Mouse (Mus musculus) large intestine, adult 2 months (tissue): ENCODE measurements around the gene Rnf10. TPM values are rescaled to one million over a fixed set of nuclear protein-coding genes. Genes with fewer than 3 reads are reported as not detected.

Experiments used
- DNase-seq: peaks from one replicate; pipeline ENCODE4 v3.0.0-alpha.2; 2012; ENCODE audit warnings: low read depth, low spot score
- WGBS: fragments of 180-500 bp; shearing (Covaris S2); methylation state at CpG from one replicate; pipeline ENCODE4 v1.1.7; 2018; 5-methylcytosine and 5-hydroxymethylcytosine counted together
- polyA plus RNA-seq: library from polyadenylated mRNA; depleted of rRNA; stranded (reverse); fragments of >200 nt; gene quantifications from 2 replicates; pipeline ENCODE4 v1.2.3, GENCODE M21; 2012

Rnf10 gene
- polyA plus RNA-seq, 1 experiment, result 111 TPM

DNA sequence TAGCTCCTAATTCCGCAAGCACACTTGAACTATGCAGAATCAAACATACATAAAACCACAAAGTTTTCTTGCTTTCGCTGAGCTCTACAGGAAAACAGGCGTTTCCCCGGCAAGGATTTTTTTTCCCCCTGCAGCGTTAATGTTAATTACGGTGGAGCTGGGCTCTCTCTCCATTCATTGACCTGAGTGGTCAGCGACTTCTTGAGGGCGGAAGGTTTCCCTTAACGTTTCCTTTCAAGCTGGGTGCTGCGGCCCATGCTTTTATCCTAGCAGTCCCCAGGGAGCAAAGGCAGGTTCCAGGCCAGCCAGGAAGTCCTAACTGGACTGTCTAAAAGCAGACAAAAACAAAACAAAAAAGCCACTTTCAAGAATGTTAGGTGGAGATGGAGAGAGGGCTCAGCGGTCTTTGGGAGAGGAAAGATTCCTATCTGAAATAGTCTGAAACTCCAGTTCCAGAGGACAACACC lies 33.9 kb downstream of the Rnf10 start:
- 8% methylated on average over 11 of the region's 11 CpGs for WGBS
- DNase-seq, result no peak

- DNase-seq, result peak; percentile 75
These were observed 34.6 kb downstream of the Rnf10 start for GRCm38 (mm10) chr5:115237803-115238728.

DNA sequence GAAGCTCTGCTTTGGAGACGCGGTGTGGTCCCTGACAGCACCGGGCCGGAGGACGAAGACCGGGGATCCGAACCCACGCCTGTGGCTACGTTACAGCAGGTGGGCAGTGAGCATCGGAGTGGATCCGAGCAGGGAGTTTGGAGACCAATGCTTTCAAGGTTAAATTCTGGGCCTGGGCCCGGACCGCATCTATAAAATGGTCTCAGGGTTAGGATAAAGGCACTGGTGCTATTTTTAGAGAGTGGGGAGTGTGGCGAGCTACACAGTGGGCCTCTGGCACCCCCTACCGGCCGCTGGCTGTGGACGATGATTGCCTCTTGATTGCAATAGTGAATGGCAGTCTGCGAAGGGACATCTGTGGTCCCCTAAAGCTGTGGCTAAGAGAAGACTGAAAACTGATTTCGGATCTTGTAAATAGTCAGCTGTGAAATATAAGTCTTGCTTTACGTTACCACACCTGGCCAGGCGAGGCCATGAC lies 36.9 kb downstream of the Rnf10 start, which contains the start of gene Pop5:
Gene Pop5 (plus strand): TSS at position 51 of the 478 bp plus-strand sequence.
- DNase-seq, result peak; percentile 63
- WGBS, result 3% methylated on average over 21 of the region's 21 CpGs

More at GRCm38 (mm10) chr5:115237803-115238728, 34.6 kb downstream of the Rnf10 start:
- under 1% methylated on average over 88 of the region's 88 CpGs for WGBS

GRCm38 (mm10) chr5:115235323-115235771 lies 37.4 kb downstream of the Rnf10 start:
- DNase-seq, result no peak
- WGBS, result under 1% methylated on average over 45 of the region's 45 CpGs

DNA sequence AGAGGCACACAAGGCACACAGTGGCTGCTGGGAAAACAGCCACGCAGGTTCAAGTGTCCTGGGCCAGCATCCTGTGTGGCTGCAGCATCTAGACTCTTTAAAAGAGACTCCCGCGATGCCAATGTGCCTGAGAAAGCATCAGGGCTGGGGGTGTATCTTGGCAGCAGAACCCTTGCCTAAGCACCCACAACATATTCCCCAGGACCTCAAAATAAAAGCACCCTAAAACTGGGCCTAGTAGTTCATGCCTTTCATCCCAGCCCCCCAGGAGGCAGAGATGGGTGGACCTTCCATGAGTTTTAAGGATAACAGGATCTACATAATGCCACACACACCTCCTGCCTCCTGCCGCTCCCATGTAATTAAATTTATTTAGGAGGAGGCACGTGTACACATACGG lies 38.2 kb downstream of the Rnf10 start:
- DNase-seq, result no peak
- WGBS, result 62% methylated on average over 6 of the region's 6 CpGs

DNA sequence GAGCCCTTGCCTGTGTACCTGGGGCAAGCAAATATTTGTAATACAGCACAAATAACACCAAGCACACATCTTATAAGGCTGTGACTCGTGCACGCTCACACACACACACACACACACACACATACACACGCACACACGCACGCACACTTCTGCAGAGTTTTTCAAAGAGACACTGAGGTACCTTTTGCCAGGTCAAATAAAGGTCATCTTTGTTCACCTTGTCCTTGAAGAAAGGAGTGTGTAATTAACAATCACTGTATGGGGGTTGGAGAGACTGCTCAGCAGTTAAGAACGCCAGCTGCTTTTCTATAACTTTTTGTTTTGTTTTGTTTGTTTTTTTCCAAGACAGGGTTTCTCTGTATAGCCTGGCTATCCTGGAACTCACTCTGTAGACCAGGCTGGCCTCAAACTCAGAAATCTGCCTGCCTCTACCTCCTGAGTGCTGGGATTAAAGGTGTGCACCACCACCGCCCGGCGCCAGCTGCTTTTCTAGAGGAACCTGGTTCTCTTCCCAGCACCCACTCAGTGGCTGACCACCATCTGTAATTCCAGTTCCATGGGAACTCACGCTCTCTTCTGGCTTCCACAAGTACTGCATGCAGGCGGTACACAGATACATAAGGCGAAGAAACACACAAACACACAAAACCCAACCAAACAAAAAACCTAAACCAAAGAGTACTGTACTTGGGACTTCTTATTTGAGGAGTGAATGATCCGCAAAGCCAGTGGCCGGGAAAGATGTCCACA lies 39.5 kb downstream of the Rnf10 start:
- 82% methylated on average over 14 of the region's 14 CpGs for WGBS
- DNase-seq, result no peak

- 32% methylated on average over 6 of the region's 6 CpGs for WGBS
- no peak for DNase-seq
These were observed 40.2 kb downstream of the Rnf10 start for GRCm38 (mm10) chr5:115232516-115232915.

DNA sequence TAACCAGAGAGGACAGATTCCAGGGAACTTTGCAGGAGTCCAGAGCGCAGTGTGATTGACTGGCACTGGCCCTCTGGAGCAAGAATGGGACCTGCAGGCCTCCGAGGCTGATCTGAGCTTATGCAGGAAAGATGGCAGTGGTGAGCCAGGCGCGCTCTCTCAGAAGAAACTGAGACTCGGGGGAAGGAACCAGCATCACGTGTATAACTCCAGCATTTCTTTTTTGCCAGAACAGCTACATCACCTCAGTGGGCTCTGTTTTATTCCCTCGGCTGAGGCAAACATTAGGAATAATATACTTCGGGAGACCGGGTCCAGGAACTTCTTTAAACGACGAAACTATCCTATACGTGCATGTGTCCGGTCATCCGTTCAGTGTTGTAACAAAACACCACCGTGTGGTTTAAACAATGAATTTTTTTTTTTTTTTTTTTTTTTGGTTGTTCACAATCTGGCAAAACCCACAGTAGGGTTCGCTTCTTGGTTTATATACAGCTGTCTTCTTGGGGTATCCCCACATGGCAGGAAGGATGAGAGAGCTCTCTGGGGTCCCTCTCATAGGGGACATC lies 41.1 kb downstream of the Rnf10 start:
- 56% methylated on average over 16 of the region's 16 CpGs for WGBS
- no peak for DNase-seq

GRCm38 (mm10) chr5:115230830-115231551 lies 41.7 kb downstream of the Rnf10 start:
- 76% methylated on average over 15 of the region's 15 CpGs for WGBS
- no peak for DNase-seq

DNA sequence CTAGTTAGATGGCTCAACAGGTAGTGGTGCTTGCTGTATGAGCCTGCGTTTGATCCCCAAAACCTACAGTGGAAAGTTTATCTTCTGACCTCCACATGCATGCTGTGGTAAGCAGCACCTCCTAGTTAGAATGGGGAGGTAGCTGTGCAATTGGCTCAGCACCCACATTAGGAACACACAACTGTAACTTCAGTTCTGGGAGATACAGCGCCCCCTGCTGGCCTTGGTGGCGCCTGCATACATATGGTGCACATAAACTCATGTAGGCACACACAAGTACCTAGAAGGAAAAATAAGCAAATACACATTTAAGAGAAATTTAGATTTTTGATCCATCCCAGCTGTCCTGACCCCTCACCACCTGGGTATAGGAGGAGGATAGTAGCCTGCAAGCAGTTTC lies 50.2 kb downstream of the Rnf10 start:
- WGBS, result 81% methylated on average over 3 of the region's 3 CpGs
- DNase-seq, result no peak

GRCm38 (mm10) chr5:115220931-115221640 lies 51.6 kb downstream of the Rnf10 start:
- 34% methylated on average over 13 of the region's 13 CpGs for WGBS
- DNase-seq, result no peak

GRCm38 (mm10) chr5:115217998-115218397 lies 54.7 kb downstream of the Rnf10 start:
- 84% methylated on average over 12 of the region's 12 CpGs for WGBS

GRCm38 (mm10) chr5:115215273-115216185 lies 57.2 kb downstream of the Rnf10 start:
- 35% methylated on average over 27 of the region's 27 CpGs for WGBS
- DNase-seq, result no peak

More at GRCm38 (mm10) chr5:115217998-115218397, 54.7 kb downstream of the Rnf10 start:
- DNase-seq, result no peak

GRCm38 (mm10) chr5:115214864-115215263 lies 57.8 kb downstream of the Rnf10 start:
- 5% methylated on average over 17 of the region's 17 CpGs for WGBS

GRCm38 (mm10) chr5:115212861-115213260 lies 59.8 kb downstream of the Rnf10 start:
- 30% methylated on average over 4 of the region's 4 CpGs for WGBS
- DNase-seq, result no peak

More at GRCm38 (mm10) chr5:115214864-115215263, 57.8 kb downstream of the Rnf10 start:
- no peak for DNase-seq

DNA sequence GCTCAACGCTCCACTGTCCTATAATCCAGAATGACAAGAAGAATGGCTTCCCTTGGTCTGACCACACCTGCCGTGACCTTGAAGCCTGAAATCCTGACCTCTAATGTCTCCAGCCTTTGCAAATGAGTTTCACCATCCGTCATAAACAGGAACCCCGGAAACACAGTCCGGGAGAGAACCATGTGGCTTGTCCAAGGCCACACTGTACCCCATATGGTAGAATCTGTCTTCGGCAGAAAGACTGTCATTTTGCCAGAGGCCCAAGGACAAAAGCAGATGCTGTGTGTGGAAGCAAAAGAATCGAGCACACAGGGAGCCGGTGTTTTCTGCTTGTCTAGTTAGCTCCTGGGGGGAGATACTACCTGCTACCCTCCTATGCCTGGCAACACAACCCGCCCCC lies 60.2 kb downstream of the Rnf10 start:
- 77% methylated on average over 9 of the region's 9 CpGs for WGBS
- DNase-seq, result no peak

- WGBS, result 6% methylated on average over 1 of the region's 1 CpGs
- DNase-seq, result no peak
These were observed 62.3 kb downstream of the Rnf10 start for GRCm38 (mm10) chr5:115210380-115210779.
